Mouse (Mus musculus) CH12.LX (cell line): Measurements from ENCODE around the gene Tnp2. TPM values are rescaled to one million over a fixed set of nuclear protein-coding genes. Genes with fewer than 3 reads are reported as not detected.
A peak's percentile ranks its signal among the peaks of the same experiment; 100 is the strongest.

Experiments used
- DNase-seq: peaks from one replicate; pipeline ENCODE4 v3.0.0-alpha.2; 2013; ENCODE audit errors: extremely low read depth
- H3K27ac ChIP-seq: 2 replicates; pipeline ENCODE4 v1.5.1; 2012; ENCODE audit warnings: low read depth, mild to moderate bottlenecking, control low read depth, moderate library complexity; ENCODE audit not compliant: insufficient read depth
- H3K27me3 ChIP-seq: replicated peaks from 2 replicates; pipeline ENCODE3; 2012; ENCODE audit warnings: inconsistent platforms
- H3K36me3 ChIP-seq, 2 experiments: replicated peaks in 1 of 2; 2 replicates each; pipeline versions ENCODE3 to v1.6.1; 2012; ENCODE audit warnings: inconsistent platforms in 1 of 2, low read length in 1 of 2, mild to moderate bottlenecking in 1 of 2, mixed read lengths in 1 of 2, moderate library complexity in 1 of 2; ENCODE audit not compliant: control insufficient read depth in 1 of 2, insufficient read depth in 1 of 2
- H3K4me1 ChIP-seq, 2 experiments: 2 replicates each; pipeline ENCODE4 v1.6.1; 2012; ENCODE audit warnings: inconsistent platforms in 1 of 2, moderate library complexity in 1 of 2; ENCODE audit not compliant: insufficient read depth in 2 of 2, control insufficient read depth in 1 of 2
- H3K4me2 ChIP-seq: 2 replicates; pipeline ENCODE4 v1.6.1; 2012; ENCODE audit warnings: low read depth, mild to moderate bottlenecking, control low read depth; ENCODE audit not compliant: poor library complexity, insufficient read depth, severe bottlenecking
- H3K4me3 ChIP-seq, 3 experiments: fragments of 150-350 bp in 1 of 3; sonication (generic) in 1 of 3; replicated peaks in 1 of 3; 2 replicates each; pipeline versions ENCODE3 to v1.5.1; 2011 to 2012; ENCODE audit warnings: low read depth in 2 of 3, low read length in 2 of 3, mild to moderate bottlenecking in 2 of 3, moderate library complexity in 2 of 3, control low read depth in 1 of 3, improper control_type of control experiment in 1 of 3, inconsistent platforms in 1 of 3, mixed read lengths in 1 of 3; ENCODE audit not compliant: poor library complexity in 1 of 3
- H3K79me2 ChIP-seq: replicated peaks from 2 replicates; pipeline ENCODE4 v1.6.1; 2012; ENCODE audit warnings: mild to moderate bottlenecking, moderate library complexity; ENCODE audit not compliant: control insufficient read depth, poor library complexity, insufficient read depth, severe bottlenecking; ENCODE audit errors: extremely low read depth
- H3K9ac ChIP-seq: 2 replicates; pipeline ENCODE4 v1.6.1; 2012; ENCODE audit warnings: low read depth, mild to moderate bottlenecking, control low read depth, moderate library complexity; ENCODE audit not compliant: insufficient read depth
- H3K9me3 ChIP-seq: replicated peaks from 2 replicates; pipeline ENCODE3; 2012; ENCODE audit warnings: low read length, inconsistent platforms, mixed read lengths
- BHLHE40 ChIP-seq: IDR thresholded peaks from 2 replicates; pipeline ENCODE4 v1.6.1; 2011; ENCODE audit warnings: mild to moderate bottlenecking, low read depth, low read length, improper control_type of control experiment
- CTCF ChIP-seq, 2 experiments: IDR thresholded peaks in 1 of 2; conservative IDR thresholded peaks in 1 of 2; 2 replicates each; pipeline ENCODE4 v1.5.1; 2011 to 2012; ENCODE audit warnings: low read depth in 2 of 2, low read length in 2 of 2, improper control_type of control experiment in 1 of 2, inconsistent platforms in 1 of 2, mild to moderate bottlenecking in 1 of 2, moderate library complexity in 1 of 2
- ETS1 ChIP-seq: conservative IDR thresholded peaks from 2 replicates; pipeline ENCODE4 v1.6.1; 2012; ENCODE audit warnings: low read depth, mild to moderate bottlenecking, inconsistent platforms, low read length, improper control_type of control experiment, moderate library complexity
- GABPA ChIP-seq: IDR thresholded peaks from 2 replicates; pipeline ENCODE4 v1.6.1; 2012; ENCODE audit warnings: low read depth, low read length, improper control_type of control experiment, inconsistent platforms; ENCODE audit not compliant: insufficient replicate concordance
- IRF4 ChIP-seq: IDR thresholded peaks from 2 replicates; pipeline ENCODE4 v1.6.1; 2014; ENCODE audit warnings: low read depth, mild to moderate bottlenecking, inconsistent platforms, low read length, improper control_type of control experiment
- JUN ChIP-seq: IDR thresholded peaks from 2 replicates; pipeline ENCODE4 v1.6.1; 2011; ENCODE audit warnings: low read depth, mild to moderate bottlenecking, low read length, improper control_type of control experiment, moderate library complexity; ENCODE audit not compliant: insufficient read depth
- KAT2A ChIP-seq: IDR thresholded peaks from 2 replicates; pipeline ENCODE4 v1.6.1; 2012; ENCODE audit warnings: low read length, improper control_type of control experiment, inconsistent platforms; ENCODE audit not compliant: insufficient replicate concordance
- MAFK ChIP-seq: IDR thresholded peaks from 2 replicates; pipeline ENCODE4 v1.6.1; 2011; ENCODE audit warnings: low read length, improper control_type of control experiment; ENCODE audit not compliant: insufficient replicate concordance
- MAX ChIP-seq: IDR thresholded peaks from 2 replicates; pipeline ENCODE4 v1.6.1; 2011; ENCODE audit warnings: low read length, improper control_type of control experiment
- NRF1 ChIP-seq: IDR thresholded peaks from 2 replicates; pipeline ENCODE4 v1.6.1; 2014; ENCODE audit warnings: low read depth, mild to moderate bottlenecking, inconsistent platforms, low read length, improper control_type of control experiment, moderate library complexity
- POLR2A ChIP-seq: IDR thresholded peaks from 2 replicates; pipeline ENCODE4 v1.6.1; 2011; ENCODE audit warnings: low read depth, mild to moderate bottlenecking, improper control_type of control experiment, low read length
- RAD21 ChIP-seq: IDR thresholded peaks from 2 replicates; pipeline ENCODE4 v1.6.1; 2011; ENCODE audit warnings: low read depth, mild to moderate bottlenecking, low read length, improper control_type of control experiment, moderate library complexity
- SMC3 ChIP-seq: IDR thresholded peaks from 2 replicates; pipeline ENCODE4 v1.6.1; 2011; ENCODE audit warnings: low read depth, low read length, improper control_type of control experiment
- TCF12 ChIP-seq: IDR thresholded peaks from 2 replicates; pipeline ENCODE4 v1.6.1; 2014; ENCODE audit warnings: low read depth, mild to moderate bottlenecking, inconsistent platforms, low read length, improper control_type of control experiment
- USF1 ChIP-seq: IDR thresholded peaks from 2 replicates; pipeline ENCODE4 v1.6.1; 2014; ENCODE audit warnings: low read depth, mild to moderate bottlenecking, inconsistent platforms, low read length, improper control_type of control experiment
- USF2 ChIP-seq: conservative IDR thresholded peaks from 2 replicates; pipeline ENCODE4 v1.6.1; 2011; ENCODE audit warnings: low read depth, low read length, improper control_type of control experiment
- ZKSCAN1 ChIP-seq: IDR thresholded peaks from 2 replicates; pipeline ENCODE4 v1.6.1; 2012; ENCODE audit warnings: low read depth, inconsistent platforms, low read length, improper control_type of control experiment, borderline replicate concordance
- ZNF384 ChIP-seq: IDR thresholded peaks from 2 replicates; pipeline ENCODE4 v1.6.1; 2012; ENCODE audit warnings: low read depth, low read length, improper control_type of control experiment, inconsistent platforms
- dilution Hi-C: fragments of 300-500 bp; cut with MboI; formaldehyde crosslinking; loops from 2 replicates; pipeline ENCODE4 v1.14.3; 2020; ENCODE audit warnings: low sequenced_read_pairs; ENCODE audit not compliant: extremely low pct_unique_long_range_greater_than_20kb, extremely low pct_ligation_motif_present
- in situ Hi-C: fragments of 300-500 bp; cut with MboI; formaldehyde crosslinking; loops from 3 replicates; pipeline ENCODE4 v1.14.3; 2019; ENCODE audit warnings: low sequenced_read_pairs, low pct_ligation_motif_present, low pct_unique_long_range_greater_than_20kb, mixed read lengths
- polyA plus RNA-seq: library from polyadenylated mRNA; unstranded; fragments of >175 nt; gene quantifications from 2 replicates; pipeline ENCODE4 v1.2.1, GENCODE M21; 2012; ENCODE audit warnings: low read depth; ENCODE audit not compliant: insufficient read length
- total RNA-seq, 2 experiments: library from RNA; depleted of rRNA; stranded (reverse); fragments of 300-350 nt in 1 of 2; fragments of >200 nt in 1 of 2; gene quantifications; 2 replicates each; pipeline ENCODE4 v1.2.3; 2012 to 2014

Tnp2 gene
- total and polyA plus RNA-seq, 3 experiments: 0.25 to 0.43 TPM; not detected in 1

DNA sequence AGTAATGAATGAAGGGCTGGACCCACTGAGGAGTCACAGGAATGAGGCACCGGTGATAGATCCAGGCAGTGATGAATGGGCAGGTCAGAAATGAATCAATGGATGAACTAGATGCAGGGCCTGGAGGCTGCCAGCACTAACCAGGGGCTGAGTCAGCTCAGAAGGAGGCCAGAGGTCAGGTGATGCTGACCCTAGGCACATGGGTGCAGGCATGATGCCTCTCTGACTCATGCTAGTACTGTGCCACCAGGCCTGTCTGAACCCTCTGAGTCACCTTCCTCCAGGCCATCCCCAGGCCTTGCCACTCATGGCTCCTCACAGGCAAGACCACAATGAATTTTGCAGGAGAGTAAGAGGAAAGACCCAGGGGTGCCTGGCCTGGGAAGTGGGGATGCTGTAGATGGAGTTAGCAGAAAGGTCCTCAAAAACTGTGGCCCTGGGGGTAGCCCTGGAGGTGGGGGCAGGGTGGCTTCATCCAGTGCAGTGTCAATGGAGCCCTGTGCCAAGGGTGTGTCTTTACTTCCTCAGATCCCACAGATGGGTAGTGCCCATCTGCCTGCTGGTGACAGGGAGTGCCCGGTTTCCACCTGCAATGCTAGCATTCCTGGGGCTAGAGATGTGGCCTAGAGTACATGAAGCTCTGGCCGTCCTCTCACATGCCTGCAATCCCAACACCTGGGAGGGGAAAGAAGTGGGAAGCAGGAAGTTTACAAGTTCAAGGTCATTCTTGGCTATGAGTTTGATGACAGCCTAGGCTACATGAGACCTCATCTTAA lies 33.8 kb downstream of the Tnp2 start:
- peak; percentile 35 for DNase-seq
- no peaks in the 10 kb centered on the region for H3K36me3 ChIP-seq
- H3K79me2 ChIP-seq: no peaks in the 10 kb centered on the region
- dilution Hi-C loops: no loop called here
- H3K9ac ChIP-seq: no peak overlapping the region
- no peak overlapping the region for H3K27ac ChIP-seq
- H3K9me3 ChIP-seq: no peaks in the 10 kb centered on the region
- no peak for TF ChIP-seq NRF1
- no peak for TF ChIP-seq ZNF384
- no peak for TF ChIP-seq SMC3
- peak; percentile 93 for TF ChIP-seq BHLHE40
- no peak for TF ChIP-seq GABPA
- TF ChIP-seq TCF12: peak; percentile 37; the same call in 1 of the 2 replicates
- TF ChIP-seq POLR2A: no peak
- TF ChIP-seq ETS1: peak; percentile 71
- no peak for TF ChIP-seq MAX
- no peak for TF ChIP-seq KAT2A
- TF ChIP-seq IRF4: peak; percentile 80
- TF ChIP-seq USF1: peak; percentile 44; the same call in 1 of the 2 replicates
- no peak for TF ChIP-seq USF2
- no peak for TF ChIP-seq ZKSCAN1
- no peak for TF ChIP-seq JUN
- TF ChIP-seq MAFK: peak; percentile 43; the same call in 1 of the 2 replicates
- H3K4me1 ChIP-seq: peaks cover 40 to 73% of the 10 kb centered on the region in 2 experiments
- no peak overlapping the region for H3K4me3 ChIP-seq
- in situ Hi-C loops: no loop called here
- H3K4me2 ChIP-seq: no peak overlapping the region
- no peaks in the 10 kb centered on the region for H3K27me3 ChIP-seq

DNA sequence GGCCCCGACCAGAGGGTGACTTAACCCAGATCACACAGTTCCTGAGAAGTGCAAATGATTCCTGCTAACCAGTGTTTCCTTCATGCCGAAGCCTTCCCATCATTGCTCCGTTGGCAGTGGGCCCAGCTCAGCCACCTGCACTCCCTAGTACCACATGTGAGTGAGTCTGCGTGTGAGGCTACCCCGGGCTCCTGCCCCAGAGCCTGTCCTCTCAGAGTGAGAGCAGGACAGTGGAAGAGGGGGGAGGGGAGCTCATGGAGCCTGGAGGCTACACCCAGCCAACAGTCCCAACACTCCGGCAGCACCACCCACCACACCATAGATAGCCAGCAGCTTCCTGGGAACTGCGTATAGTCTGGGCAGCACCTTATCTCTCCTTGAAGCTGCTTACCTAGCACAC lies 38.6 kb downstream of the Tnp2 start:
- in situ Hi-C loops: loop anchor here (5.0 kb wide), 1 partner anchor 32 kb away; no protein-coding TSS in a partner anchor
- TF ChIP-seq RAD21 (no peak), KAT2A (no peak), POLR2A (no peak), CTCF (conservative IDR thresholded peaks at IDR 0.05 in 1 of 2, IDR thresholded peaks at IDR 0.05 in 1 of 2; ENCODE audit: low read depth in 2 of 2, low read length in 2 of 2) (no peak), BHLHE40 (no peak), JUN (no peak), USF2 (no peak)

More for the DNA sequence above, 38.6 kb downstream of the Tnp2 start:
- H3K27me3 ChIP-seq: no peaks in the 10 kb centered on the region
- dilution Hi-C loops: no loop called here
- H3K4me3 ChIP-seq: no peak overlapping the region
- no peak overlapping the region for H3K4me2 ChIP-seq
- no peaks in the 10 kb centered on the region for H3K9me3 ChIP-seq
- H3K9ac ChIP-seq: no peak overlapping the region
- DNase-seq: no peak
- H3K4me1 ChIP-seq: peaks cover 25 to 70% of the 10 kb centered on the region in 2 experiments
- no peaks in the 10 kb centered on the region for H3K79me2 ChIP-seq
- no peaks in the 10 kb centered on the region for H3K36me3 ChIP-seq
- no peak overlapping the region for H3K27ac ChIP-seq
